Comparison of ENCODE assay signal across 7 mouse cellular contexts in genomic region chr7:94042466-94043030, GRCm38 (mm10).
A peak's percentile ranks its signal among the peaks of the same experiment; 100 is the strongest.
DNase-seq lines count a peak whose midpoint lies in the region; ATAC-seq lines count a peak whose summit lies in the region.

No protein-coding gene starts in this region.

- DNase-seq in ES-CJ7 (ENCODE audit: low read depth, low spot score) (peak; percentile 4), NIH3T3 (ENCODE audit: low read depth) (peak; percentile 46)
- peak; percentile 10 to 15 for DNase-seq in frontal cortex, postnatal 14 days (ENCODE audit: low spot score in 2 of 2)
- DNase-seq in midbrain, embryonic 10.5 days (ENCODE audit: low spot score): peak; percentile 63
- DNase-seq in T-cell, adult 2 months (ENCODE audit: low spot score): no peak
- no peak for DNase-seq in urinary bladder, adult 2 months (ENCODE audit: low spot score)

- peak overlapping the region; percentile 45 for H3K4me3 ChIP-seq in midbrain, embryonic 10.5 days
- H3K4me3 ChIP-seq in stomach, embryonic 16.5 days (replicated peaks; ENCODE audit: low read length): 0 out of 2 replicates have a peak overlapping the region, but pooled peaks have one; percentile 2

- H3K36me3 ChIP-seq in midbrain, embryonic 10.5 days: no peaks in the 10 kb centered on the region
- no peaks in the 10 kb centered on the region for H3K36me3 ChIP-seq in stomach, embryonic 16.5 days (ENCODE audit: control insufficient read depth, insufficient read depth, low read length)

- H3K9ac ChIP-seq in stomach, embryonic 16.5 days (ENCODE audit: low read length): no peak overlapping the region

- 13% methylated on average over 11 of the region's 11 CpGs for WGBS in midbrain, embryonic 10.5 days
- WGBS in stomach, embryonic 16.5 days: 16% methylated on average over 11 of the region's 11 CpGs

- no peak for ATAC-seq in stomach, embryonic 16.5 days (ENCODE audit: insufficient read depth, low FRiP score)

- H3K27me3 ChIP-seq in midbrain, embryonic 10.5 days (ENCODE audit: low read depth, poor library complexity, severe bottlenecking): no peaks in the 10 kb centered on the region; the same call in 1 of the 2 replicates
- no peaks in the 10 kb centered on the region for H3K27me3 ChIP-seq in stomach, embryonic 16.5 days (ENCODE audit: control insufficient read depth, insufficient read depth, low read length)

- H3K9me3 ChIP-seq in midbrain, embryonic 10.5 days (replicated peaks): no peaks in the 10 kb centered on the region
- no peaks in the 10 kb centered on the region for H3K9me3 ChIP-seq in stomach, embryonic 16.5 days (replicated peaks; ENCODE audit: control insufficient read depth, low read length)

- H3K4me2 ChIP-seq in stomach, embryonic 16.5 days (ENCODE audit: low read depth, low read length): 0 out of 2 replicates have a peak overlapping the region, but pooled peaks have one; percentile 27

- H3K27ac ChIP-seq in midbrain, embryonic 10.5 days (replicated peaks): peak overlapping the region; percentile 63
- H3K27ac ChIP-seq in stomach, embryonic 16.5 days (ENCODE audit: low read length): no peak overlapping the region

- peaks cover 21% of the 10 kb centered on the region for H3K4me1 ChIP-seq in midbrain, embryonic 10.5 days
- H3K4me1 ChIP-seq in stomach, embryonic 16.5 days (ENCODE audit: control insufficient read depth, insufficient read depth, low read length): no peaks in the 10 kb centered on the region

Comparison
In these comparisons a context has a peak if more than half of its experiments do, and no peak if none do; other contexts are left out.
1. DNase-seq: peak in ES-CJ7 (single experiment), NIH3T3 (single experiment), frontal cortex, postnatal 14 days (2 of 2) and midbrain, embryonic 10.5 days (single experiment); none in T-cell, adult 2 months (single experiment) and urinary bladder, adult 2 months (single experiment).